Mouse (Mus musculus) neutrophil, adult 5-6 weeks (primary cell): ENCODE data around the gene Arhgef9. TPM values are rescaled to one million over a fixed set of nuclear protein-coding genes. Genes with fewer than 3 reads are reported as not detected.

Experiments used
- ATAC-seq: fragments of 151-379, 151-347 bp; 2 replicates; pipeline ENCODE4 v1.8.0; 2017; ENCODE audit warnings: mild to moderate bottlenecking, moderate TSS enrichment; ENCODE audit not compliant: insufficient number of reproducible peaks, poor library complexity, low FRiP score, severe bottlenecking; ENCODE audit errors: extremely low read depth
- total RNA-seq: library from RNA; stranded (forward); fragments of 200-1000 nt; gene quantifications from 2 replicates; pipeline ENCODE4 v1.2.3, GENCODE M21; 2017

The Arhgef9 gene
- total RNA-seq, 1 experiment from 2014 or later = 0.23 TPM

- ATAC-seq = no peak
Measured at GRCm38 (mm10) chrX:95025779-95026360, 170.8 kb downstream of the Arhgef9 start.

- ATAC-seq = no peak
Measured at GRCm38 (mm10) chrX:95012033-95012432, 184.6 kb downstream of the Arhgef9 start.

Other genes with a start within 250 kb of the Arhgef9 start
- gene Spin4, start 170.2 kb downstream of the Arhgef9 start, total RNA-seq = not detected in 2 replicates
- 5.8 and 6.2 TPM in 2 replicates for gene Amer1, start 248.0 kb upstream of the Arhgef9 start, total RNA-seq